ENCODE assay signal across 8 mouse cellular contexts in genomic region chr11:77850401-77851244, GRCm38 (mm10). TPM values are rescaled to one million over a fixed set of nuclear protein-coding genes. Genes with fewer than 3 reads are reported as not detected.
DNase-seq lines count a peak whose midpoint lies in the region; ATAC-seq and TF ChIP-seq lines count a peak whose summit lies in the region.

No protein-coding gene starts in this region.

- H3K9ac ChIP-seq in heart, embryonic 15.5 days: no peak overlapping the region

- intact Hi-C loops in gastrocnemius, adult 2 months (cut with DNase I): no loop called here
- intact Hi-C loops in gastrocnemius, postnatal 36 days (cut with DNase I): no loop called here

- H3K4me3 ChIP-seq in gastrocnemius, adult 2 months: peak overlapping the region; percentile 7; the same call in 1 of the 2 replicates
- H3K4me3 ChIP-seq in heart, embryonic 15.5 days: no peak overlapping the region
- H3K4me3 ChIP-seq in kidney, adult 2 months (ENCODE audit: insufficient read depth, low read depth, low read length): no peak overlapping the region

- no peak overlapping the region for H3K4me2 ChIP-seq in heart, embryonic 15.5 days

- H3K4me1 ChIP-seq in heart, embryonic 15.5 days (replicated peaks): 0 out of 2 replicates have a peak, but pooled peaks cover 8% of the 10 kb centered on the region
- H3K4me1 ChIP-seq in kidney, adult 2 months (ENCODE audit: control insufficient read depth, insufficient read depth, low read length): 0 out of 2 replicates have a peak, but pooled peaks cover 5% of the 10 kb centered on the region

- 0 out of 2 replicates have a peak, but pooled peaks have one; percentile 28 for ATAC-seq in heart, embryonic 15.5 days (replicated peaks; ENCODE audit: insufficient number of reproducible peaks, insufficient read depth, low FRiP score, low read depth)
- no peak for ATAC-seq in activated CD4-positive, CD25-positive, alpha-beta regulatory T cell, adult 4 months

- peak; percentile 50 for DNase-seq in gastrocnemius, adult 2 months
- no peak for DNase-seq in gastrocnemius, postnatal 36 days
- DNase-seq in cerebellum, adult 9-10 months: peak; percentile 67
- peak; percentile 51 to 68 for DNase-seq in left cerebral cortex, adult 18-20 months (ENCODE audit: low spot score in 2 of 2)
- peak; percentile 70 for DNase-seq in retina, postnatal 1 day
- no peak for DNase-seq in kidney, adult 2 months

- no peak overlapping the region; the same call in 1 of the 2 replicates for H3K27ac ChIP-seq in gastrocnemius, adult 2 months
- peak overlapping the region; percentile 21; the same call in 1 of the 2 replicates for H3K27ac ChIP-seq in heart, embryonic 15.5 days
- no peak overlapping the region for H3K27ac ChIP-seq in kidney, adult 2 months (ENCODE audit: insufficient read depth, low read depth, low read length)

- no peaks in the 10 kb centered on the region for H3K27me3 ChIP-seq in heart, embryonic 15.5 days
- no peaks in the 10 kb centered on the region for H3K27me3 ChIP-seq in kidney, adult 2 months (replicated peaks; ENCODE audit: control insufficient read depth, insufficient read depth, low read length)

- H3K36me3 ChIP-seq in heart, embryonic 15.5 days: peaks cover 93% of the 10 kb centered on the region
- H3K36me3 ChIP-seq in kidney, adult 2 months (ENCODE audit: control insufficient read depth, insufficient read depth, low read length): peaks cover 16% of the 10 kb centered on the region

- no peaks in the 10 kb centered on the region for H3K9me3 ChIP-seq in heart, embryonic 15.5 days (replicated peaks)

- no peak for TF ChIP-seq CTCF in gastrocnemius, adult 2 months (IDR thresholded peaks at IDR 0.05)
- no peak for TF ChIP-seq CTCF in kidney, adult 2 months (conservative IDR thresholded peaks at IDR 0.05; ENCODE audit: insufficient read depth, insufficient read length, low read depth, low read length)

- 58% methylated on average over 24 of the region's 24 CpGs for WGBS in heart, embryonic 15.5 days
- WGBS in kidney, adult 2 months: 66% methylated on average over 24 of the region's 24 CpGs

- TF ChIP-seq POLR2A in kidney, adult 2 months (IDR thresholded peaks at IDR 0.05; ENCODE audit: low read depth, low read length): no peak

RNA-seq across cellular contexts. Expression of gene Pipox, which starts 43.3 kb away (rescaled TPM):
- not detected for total RNA-seq in gastrocnemius, adult 2 months (2021)
- total RNA-seq in gastrocnemius, postnatal 36 days (2021): not detected
- polyA plus RNA-seq in heart, embryonic 15.5 days (2015; fragmentation: Nextera tagmentation; extraction: Ambion mirVana): 3.0 and 3.3 TPM in 2 replicates
- total RNA-seq in left cerebral cortex, adult 18-20 months (2021): 1 to 10 TPM in 1 of 2 experiments, under 1 TPM in 1; 0.81 to 1.2 TPM
- polyA plus RNA-seq in activated CD4-positive, CD25-positive, alpha-beta regulatory T cell, adult 4 months (2017; shearing (Covaris generic)): 1 to 10 TPM in 1 of 2 experiments, under 1 TPM in 1; 0.52 to 1.6 TPM
- polyA plus RNA-seq in kidney, adult 2 months (2012; rRNA removed): 239 and 257 TPM in 2 replicates

Comparison
In these comparisons a context has a peak if more than half of its experiments do, and no peak if none do; other contexts are left out.
1. DNase-seq: peak in gastrocnemius, adult 2 months (single experiment), cerebellum, adult 9-10 months (single experiment), left cerebral cortex, adult 18-20 months (2 of 2) and retina, postnatal 1 day (single experiment); none in gastrocnemius, postnatal 36 days (0 of 2) and kidney, adult 2 months (single experiment).